Mouse (Mus musculus) cerebellum, adult 11-12 months (tissue): ENCODE measurements around the gene Iqce.

Experiments used
- DNase-seq: peaks from one replicate; pipeline ENCODE4 v3.0.0; 2022

Gene Iqce

GRCm38 (mm10) chr5:140702103-140702513, at the start of gene Iqce:
TSS of gene Iqce (minus strand) at chr5:140702378.
- DNase-seq = peak; percentile 96

DNA sequence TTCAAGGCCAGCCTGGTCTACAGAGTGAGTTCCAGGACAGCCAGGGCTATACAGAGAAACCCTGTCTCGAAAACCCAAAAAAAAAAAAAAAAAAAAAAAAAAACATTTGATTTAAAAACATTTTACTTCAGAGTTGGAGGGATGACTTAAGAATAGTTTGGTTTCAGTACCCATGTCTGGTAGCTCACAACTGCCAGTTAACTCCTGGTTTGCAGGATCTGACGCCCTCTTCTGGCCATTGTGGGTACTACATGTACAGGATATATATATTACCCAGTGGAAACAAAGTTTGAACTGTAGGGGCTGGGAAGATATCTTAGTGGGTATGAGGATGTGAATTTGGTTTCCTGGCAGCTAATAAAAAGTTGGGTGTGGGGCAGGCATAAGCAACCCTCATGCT, 48.7 kb upstream of the Iqce start:
- no peak for DNase-seq

- peak; percentile 68 for DNase-seq
Observed at GRCm38 (mm10) chr5:140749062-140749875, 47.1 kb upstream of the Iqce start.

DNA sequence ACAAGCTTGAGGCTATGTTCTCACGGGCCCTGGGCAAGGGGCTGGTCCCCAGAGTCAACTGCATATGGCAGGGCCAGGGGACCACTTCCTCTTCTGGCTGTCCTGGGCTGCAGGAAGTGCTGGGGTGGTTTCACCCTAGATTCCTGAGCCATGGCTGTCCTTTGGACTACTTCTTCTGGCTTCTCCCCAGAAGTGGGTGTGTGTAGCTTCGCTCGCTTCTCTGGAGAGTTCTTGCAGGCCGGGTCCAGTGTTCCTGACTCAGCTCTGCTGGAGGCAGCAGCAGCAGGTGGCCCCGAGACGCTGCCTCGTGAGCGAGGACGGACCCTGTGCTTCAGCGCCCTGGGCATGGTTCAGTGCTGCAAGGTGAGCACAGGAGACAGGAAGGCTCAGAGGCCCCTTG, 46.2 kb upstream of the Iqce start:
- DNase-seq = no peak

DNA sequence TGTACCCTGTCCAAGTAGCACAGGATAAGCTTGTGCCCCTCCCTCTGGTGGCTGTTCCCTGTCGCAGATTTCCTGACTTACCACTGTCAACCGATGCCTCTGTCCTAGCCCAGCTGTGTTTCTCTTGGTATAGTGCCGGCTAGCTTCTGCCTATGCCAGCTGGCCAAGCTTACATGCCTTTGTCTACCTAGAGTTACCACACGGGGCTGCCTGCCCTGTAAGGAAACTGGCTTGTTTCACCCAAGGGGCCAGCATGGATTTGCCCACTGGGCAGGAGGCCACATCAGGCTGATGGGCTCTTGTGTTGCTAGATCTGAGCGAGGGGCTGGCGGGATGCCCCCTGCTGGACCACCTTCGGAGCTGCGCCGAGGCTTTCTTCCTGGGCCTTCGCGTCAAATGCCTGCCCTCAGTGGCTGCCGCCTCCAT, 41.5 kb upstream of the Iqce start:
- DNase-seq = no peak

DNA sequence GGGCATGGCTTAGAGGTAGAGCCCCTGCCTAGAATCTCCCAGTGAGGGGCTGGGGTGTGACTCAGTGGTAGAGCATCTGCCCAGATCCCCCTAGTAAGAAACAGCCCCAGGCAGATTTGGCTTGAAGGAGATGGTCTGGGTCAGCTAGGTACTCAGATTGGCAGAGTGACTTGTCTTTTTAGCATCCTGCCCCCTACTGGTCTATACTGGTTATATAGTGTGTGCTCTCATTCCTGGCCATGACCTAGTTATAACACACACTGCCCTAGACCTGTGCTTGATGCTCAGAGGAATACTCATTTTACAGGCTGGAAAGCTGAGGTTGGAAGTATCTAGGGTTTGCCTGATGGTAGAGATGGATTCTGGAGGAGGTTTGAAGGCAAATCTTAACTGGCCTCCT, 39.7 kb upstream of the Iqce start:
- no peak for DNase-seq

DNA sequence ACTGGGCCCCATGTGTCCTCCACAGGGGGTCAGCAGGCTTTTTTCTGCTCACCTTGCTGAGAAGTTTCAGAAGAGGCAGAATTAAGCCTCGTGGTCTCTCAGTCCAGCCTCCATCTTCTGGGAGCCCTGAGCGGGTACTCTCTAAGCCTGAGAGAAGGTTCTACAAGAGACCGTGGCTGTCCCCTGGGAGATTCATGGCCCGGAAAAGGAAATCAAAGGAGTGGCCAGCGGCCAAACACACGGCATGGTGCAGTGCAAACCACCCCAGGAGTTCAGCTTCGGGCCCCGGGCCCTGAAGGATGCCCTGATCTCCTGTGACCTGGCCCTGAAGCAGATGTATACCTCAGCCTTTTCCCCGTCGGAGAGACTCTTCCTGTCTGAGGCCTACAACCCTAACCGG, 38.9 kb upstream of the Iqce start:
- no peak for DNase-seq

DNA sequence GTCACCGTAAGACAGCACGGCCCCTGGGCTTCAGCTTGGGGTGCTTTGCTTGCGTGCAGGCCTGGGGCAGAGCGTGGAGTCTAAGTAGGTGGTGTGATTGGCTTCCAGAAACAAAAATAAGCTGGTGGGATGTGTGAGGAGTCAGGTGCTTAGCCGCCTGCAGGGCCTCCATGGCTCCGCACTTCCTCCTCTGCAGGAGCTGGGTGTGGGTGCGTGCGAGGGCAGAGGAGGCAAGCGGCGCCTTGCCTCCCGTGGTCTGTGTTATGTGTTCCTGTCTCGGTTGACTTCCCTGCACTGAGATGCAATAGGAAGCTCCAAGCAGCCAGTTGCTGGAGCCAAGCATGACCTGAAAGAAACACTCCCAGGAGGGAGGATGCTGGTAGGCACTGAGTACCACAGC, 37.6 kb upstream of the Iqce start:
- DNase-seq = no peak

DNA sequence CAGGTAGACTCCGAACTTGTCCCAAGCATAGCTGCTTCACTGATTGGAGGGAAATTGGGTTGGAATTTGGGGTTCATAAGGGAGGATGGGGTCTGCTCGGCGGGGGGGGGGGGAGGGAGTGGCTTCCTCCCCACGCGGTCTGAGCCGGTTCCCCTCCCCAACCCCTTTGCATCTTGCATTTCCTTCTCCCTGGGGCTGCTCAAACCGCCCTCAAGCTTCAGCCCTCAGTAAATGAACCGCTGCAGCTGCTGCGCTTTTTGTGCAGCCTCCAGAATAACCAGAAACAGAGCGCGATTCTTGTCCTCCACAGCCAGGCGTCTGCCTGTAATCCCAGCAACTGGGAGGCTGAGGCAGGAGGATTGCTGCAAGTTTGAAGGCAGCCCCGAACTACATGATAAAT, 34.0 kb upstream of the Iqce start:
- DNase-seq = no peak

- DNase-seq = no peak
Observed at GRCm38 (mm10) chr5:140735297-140735696, 33.1 kb upstream of the Iqce start.

DNA sequence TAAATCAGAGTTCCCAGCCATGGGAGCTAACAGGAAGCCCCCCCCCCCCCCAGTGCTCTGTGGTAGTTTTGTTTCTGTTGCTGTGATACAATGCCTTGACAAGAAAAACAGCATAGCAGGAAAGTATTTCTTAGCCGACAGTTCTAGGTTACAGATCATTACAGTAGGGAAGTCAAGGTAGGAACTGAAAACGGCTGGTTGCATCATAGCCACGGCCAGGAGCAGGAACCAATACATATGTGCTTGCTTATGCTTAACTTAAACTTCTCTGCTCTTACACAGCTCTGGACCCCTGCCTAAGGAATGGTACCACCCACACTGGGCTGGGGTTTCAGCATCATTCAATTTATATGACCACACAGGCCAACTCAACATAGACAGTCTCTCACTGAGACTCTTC, 31.2 kb upstream of the Iqce start:
- DNase-seq = no peak

DNA sequence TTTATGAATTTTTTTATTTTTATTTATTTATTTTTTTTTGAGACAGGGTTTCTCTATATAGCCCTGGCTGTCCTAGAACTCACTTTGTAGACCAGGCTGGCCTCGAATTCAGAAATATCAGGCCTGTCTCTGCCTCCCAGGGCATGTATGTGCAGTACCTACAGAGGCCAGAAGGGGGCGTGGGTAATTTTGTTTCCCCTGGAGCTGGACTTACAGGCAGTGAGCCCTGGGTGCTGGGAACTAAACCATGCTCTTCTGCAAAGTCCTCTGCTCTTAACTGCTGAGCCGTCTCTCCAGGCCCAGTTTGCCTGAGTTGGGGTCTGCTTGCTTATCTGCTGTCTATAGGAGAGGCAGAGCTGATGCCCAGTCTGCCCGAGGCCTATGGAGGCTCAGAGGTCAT, 30.0 kb upstream of the Iqce start:
- DNase-seq = no peak

- no peak for DNase-seq
Observed at GRCm38 (mm10) chr5:140731040-140731797, 29.0 kb upstream of the Iqce start.

DNA sequence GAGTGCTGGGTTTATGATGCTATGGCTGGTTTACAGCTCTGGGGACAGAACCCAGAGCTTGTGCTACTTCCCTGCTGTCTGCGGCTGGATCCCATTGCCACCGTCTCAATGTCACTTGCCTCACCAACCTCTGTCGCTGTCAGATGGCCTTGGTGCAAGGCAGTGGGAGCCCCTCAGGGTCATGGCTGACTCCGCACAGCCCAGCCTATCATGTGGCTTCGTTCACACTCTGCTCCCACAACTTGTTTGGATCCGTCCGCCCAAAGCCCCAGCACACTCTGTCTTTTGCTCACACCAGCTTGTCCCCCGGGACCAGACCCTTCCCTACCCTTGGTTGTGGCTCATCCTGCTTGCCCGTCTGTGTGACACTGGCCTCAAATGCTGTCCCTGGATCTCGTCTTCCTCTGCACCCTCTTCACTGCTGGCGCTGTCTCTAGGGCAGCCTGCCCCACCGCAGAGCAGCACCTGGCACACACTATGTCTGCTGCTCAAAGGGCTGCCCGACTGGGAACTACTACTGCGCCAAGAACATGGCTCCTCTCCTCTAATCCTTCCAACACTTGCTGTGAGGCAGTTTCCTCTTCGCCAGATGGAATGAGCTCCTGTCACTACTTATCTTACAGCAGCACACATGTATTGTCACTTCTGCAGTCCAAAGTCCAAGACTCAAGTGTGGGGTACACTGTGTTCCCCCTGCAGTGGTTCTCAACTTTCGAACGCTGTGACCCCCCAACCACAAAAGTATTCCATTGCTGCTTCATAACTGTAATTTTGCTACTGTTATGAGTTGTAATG, 25.0 kb upstream of the Iqce start:
- no peak for DNase-seq

- peak; percentile 32 for DNase-seq
Observed at GRCm38 (mm10) chr5:140726062-140726839, 24.1 kb upstream of the Iqce start.

- DNase-seq = no peak
Observed at GRCm38 (mm10) chr5:140723822-140724221, 21.6 kb upstream of the Iqce start, which contains the start of gene Amz1. TSS of gene Amz1 (plus strand) at chr5:140724127.

DNA sequence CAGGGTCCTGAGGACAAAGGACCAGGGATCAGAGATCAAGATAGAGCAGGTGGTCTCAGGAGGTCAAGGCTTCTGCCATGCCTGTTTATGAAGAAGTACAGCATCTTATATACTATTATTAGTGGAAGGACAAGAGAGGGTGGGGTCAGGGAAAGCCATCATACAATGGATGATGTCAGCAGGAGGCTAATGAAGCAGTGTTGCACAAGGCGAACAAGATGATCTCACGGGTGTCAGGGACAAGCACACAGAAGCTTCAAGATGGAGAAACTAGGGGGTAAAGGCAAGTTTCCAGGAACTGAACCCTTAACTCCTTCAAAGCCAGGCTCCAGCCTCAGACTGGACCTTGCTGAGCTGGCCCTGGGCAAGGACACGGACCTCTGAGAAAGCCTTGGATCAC, 19.9 kb upstream of the Iqce start:
- no peak for DNase-seq

GRCm38 (mm10) chr5:140720773-140721172, 18.6 kb upstream of the Iqce start:
- DNase-seq = no peak

- no peak for DNase-seq
Observed at GRCm38 (mm10) chr5:140711040-140711439, 8.9 kb upstream of the Iqce start.

GRCm38 (mm10) chr5:140710315-140710714, 8.1 kb upstream of the Iqce start:
- DNase-seq = no peak

DNA sequence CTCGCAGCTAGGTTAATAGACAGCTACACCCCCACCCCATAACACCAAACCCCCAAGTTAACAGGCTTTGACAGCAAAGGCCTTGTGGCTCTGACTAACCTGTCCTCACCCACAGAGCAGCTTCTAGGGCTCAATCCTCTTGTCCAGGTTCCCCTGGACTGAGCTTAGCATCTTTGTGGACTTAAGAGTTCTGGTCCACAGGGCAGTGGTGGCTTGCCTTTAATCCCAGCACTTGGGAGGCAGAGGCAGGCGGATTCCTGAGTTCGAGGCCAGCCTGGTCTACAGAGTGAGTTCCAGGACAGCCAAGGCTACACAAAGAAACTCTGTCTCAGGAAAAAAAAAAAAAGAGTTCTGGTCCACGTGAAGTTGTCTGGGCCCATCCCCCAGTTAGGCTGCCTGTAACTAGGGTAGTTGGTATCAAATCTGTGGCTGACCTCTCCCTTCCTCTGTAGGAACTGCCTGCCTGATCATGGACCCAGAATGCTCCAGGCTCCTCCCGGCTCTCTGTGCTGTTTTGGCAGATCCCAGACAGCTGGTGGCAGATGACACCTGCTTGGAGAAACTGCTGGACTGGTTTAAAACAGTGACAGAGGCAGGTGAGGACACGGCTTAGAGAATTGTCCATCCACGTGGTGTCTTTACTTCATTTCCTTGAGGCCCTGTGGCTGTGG, 3.5 kb upstream of the Iqce start:
- peak; percentile 60 for DNase-seq
